Mouse (Mus musculus): ENCODE measurements at regions not wholly inside any gene's neighbourhood (a gene's known extent, or its start where the extent isn't known, plus 50 kb on each side); places are given as distances from the start of the nearest gene placed in this dataset.
A peak's percentile ranks its signal among the peaks of the same experiment; 100 is the strongest.

DNA sequence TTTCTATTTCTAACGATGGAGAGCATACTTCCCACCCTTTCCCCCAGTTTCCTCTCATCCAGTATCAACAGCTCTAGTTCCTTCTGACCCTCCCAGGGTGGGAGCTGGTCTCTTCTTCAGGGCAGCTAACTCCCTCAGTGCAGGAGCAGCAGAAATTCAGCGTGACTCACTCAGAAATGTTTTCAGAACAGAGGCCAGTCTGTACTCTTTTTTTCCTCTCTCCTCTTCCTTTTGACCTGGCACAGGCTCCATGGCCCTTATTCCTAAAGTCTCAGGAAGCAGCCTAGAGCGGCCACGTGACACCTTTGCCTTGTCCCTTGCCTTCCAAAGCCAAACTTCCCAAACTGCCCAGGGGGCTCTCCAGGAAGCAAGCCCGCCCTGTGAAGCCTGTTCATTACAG lies 55.4 kb downstream of the Pja1 start:
- DNase-seq (ENCODE audit: low read depth), result peak; percentile 46

DNA sequence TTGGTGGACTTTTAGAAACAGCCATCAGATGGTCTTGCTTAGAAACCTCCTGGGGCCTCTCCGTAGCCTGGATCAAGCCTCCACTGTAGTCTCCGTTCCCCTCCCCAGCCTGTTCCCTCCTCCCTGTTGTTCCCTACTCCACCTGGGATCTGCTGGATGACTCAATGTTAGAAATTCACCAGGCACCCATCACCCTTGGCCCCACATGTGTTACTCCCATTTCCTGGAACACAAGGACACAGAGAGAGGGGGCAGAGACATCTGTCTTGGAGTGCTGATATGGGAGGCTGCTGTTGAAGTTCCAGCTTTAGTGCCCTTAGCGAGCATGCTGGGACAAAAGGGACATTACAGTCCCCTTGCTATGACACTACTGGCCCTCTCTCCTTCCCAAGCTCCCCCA lies 60.1 kb downstream of the Pja1 start:
- no peak for DNase-seq (ENCODE audit: low read depth)

- no peak for DNase-seq (ENCODE audit: low read depth)
Measured at GRCm38 (mm10) chrX:99409858-99410257, 61.2 kb downstream of the Pja1 start.

DNA sequence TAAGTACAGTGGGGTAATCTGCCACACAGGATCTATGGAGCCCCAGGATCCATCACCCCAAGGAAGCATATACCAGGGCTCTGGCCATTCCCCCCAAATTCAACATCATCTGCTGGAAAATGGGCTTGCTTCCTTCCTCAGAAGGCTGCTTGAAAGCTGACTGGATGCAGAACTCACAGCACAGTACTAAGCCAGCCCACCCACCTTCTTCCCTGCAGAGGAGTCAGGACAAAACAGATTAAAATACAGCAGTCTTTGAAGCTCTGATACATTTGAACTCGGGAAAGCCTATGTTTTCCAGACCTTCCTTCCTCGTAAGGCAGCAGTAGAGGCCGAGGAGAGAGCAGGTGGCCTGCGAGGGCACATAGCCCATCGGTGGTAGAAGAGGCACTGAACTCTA lies 61.7 kb downstream of the Pja1 start:
- no peak for DNase-seq (ENCODE audit: low read depth)

- DNase-seq (ENCODE audit: low read depth), result no peak
Measured at GRCm38 (mm10) chrX:99408804-99409203, 62.3 kb downstream of the Pja1 start.

DNA sequence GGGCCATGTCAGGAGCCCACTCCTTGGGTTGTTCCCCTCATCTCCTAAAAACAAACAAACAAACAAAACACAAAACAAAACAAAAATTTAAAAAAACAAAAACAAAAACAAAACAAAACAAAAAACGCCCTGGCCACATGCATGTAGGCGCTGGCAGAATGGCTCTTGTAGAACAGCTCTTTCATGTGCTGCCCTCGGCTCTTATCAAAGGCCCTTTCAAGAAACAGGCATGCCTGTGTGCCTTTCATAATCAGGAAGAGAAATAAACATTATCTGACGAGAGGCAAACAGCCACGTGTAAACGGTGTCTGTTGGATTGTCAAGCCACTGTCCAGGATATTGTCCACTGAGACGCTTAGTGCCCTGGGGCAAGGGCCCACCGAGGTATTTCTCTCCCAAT lies 65.2 kb downstream of the Pja1 start:
- DNase-seq (ENCODE audit: low read depth), result no peak

DNA sequence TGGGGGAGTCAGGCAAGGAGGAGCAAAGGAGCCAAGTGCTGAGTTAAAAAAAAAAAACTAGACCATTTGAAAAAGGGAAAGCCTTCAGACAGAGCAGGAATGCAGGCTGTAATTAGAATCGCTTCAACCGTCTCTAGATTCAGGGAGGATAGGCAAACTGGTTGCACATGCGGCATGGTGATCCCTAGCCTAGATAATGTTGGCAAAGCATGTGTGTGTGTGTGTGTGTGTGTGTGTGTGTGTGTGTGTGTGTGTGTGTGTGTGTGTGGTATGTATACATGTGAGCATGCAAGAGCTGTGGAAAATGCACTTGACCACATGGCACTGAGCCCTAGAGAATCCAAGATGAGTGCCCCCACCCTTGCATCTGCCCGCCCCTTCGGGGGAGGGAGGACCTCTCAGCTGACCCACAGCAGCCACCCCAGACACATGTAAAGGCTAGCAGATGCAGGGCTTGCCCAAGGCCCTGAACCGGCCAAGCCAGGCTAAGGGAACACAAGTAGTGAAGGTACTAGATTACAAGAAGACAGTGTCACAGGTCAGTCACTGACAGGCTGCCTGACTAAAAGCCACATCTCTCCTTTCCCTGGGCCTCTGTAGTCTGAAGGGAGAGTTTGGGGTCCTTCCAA lies 67.4 kb downstream of the Pja1 start:
- no peak for DNase-seq (ENCODE audit: low read depth)

DNA sequence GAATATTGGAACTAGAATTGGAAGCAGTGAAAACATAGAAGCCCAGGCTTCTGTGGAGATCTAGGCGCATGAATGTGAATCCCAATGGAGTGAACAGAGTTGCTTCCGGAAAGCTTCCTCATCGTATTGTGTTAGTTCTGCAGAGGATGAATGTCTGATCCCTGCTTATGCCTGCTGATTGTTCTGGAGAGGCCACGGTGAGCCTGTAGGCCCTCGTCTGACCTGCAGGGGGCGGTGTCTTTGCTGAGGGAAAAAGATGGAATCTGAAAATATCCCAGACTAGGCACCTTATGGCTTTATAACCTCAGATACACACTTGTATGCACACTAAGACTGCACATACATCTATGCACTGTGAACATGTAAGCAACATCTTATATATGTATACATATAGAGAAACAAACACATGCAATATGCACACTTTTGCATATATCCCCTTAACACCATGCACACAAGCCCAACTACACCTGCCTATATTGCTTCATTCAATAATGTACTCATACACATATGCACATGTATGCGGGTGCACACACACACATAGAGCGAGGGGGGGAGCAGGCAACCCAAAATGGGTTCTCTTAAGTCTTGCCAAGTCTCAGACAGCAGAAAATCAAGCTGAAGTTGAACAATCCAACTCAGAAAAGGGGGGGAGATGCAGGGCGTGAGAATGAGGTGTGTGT lies 68.1 kb downstream of the Pja1 start:
- DNase-seq (ENCODE audit: low read depth), result no peak

GRCm38 (mm10) chrX:99397344-99397743 lies 73.7 kb downstream of the Pja1 start:
- no peak for DNase-seq (ENCODE audit: low read depth)

- DNase-seq (ENCODE audit: low read depth), result peak; percentile 36
Measured at GRCm38 (mm10) chrX:99396180-99396579, 74.9 kb downstream of the Pja1 start.

DNA sequence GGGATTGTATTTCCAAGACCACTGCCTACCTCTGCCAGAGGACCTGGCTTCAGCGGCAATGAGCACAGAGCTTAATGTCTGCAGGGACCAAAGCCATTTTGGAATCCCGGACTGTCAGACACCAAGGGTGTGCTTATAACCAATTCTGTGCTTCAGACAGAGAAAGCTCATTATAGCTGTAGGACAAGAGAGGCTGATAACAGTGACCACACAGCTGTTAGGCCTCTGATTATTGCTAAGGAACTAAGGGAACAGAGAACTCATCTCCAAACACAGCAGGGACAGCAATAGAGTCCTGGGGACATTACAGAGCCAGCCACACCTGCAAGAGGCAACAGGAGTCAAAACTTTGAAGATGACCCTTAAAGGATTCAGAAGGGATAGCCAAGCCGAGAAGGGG lies 76.0 kb downstream of the Pja1 start:
- DNase-seq (ENCODE audit: low read depth), result no peak

DNA sequence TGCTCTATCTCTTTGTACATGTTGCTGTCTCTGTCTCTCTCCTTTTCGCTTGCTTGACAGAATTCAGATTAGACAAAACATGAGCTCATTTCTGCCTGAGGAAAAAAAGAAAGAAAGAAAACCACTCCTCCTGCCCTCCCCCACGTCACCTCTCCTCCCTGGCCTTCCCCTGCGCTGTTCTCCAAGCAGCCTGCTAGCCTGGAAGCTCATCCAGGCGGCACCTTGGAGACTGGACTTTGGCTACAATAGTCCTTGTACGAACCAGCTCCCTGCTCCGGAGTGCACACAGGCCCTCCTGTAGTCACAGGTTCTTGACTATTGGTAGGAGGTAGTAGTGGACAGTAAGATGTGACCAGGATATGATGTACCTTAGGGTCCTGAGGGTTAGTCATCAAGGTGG lies 79.4 kb downstream of the Pja1 start:
- DNase-seq (ENCODE audit: low read depth), result no peak

DNA sequence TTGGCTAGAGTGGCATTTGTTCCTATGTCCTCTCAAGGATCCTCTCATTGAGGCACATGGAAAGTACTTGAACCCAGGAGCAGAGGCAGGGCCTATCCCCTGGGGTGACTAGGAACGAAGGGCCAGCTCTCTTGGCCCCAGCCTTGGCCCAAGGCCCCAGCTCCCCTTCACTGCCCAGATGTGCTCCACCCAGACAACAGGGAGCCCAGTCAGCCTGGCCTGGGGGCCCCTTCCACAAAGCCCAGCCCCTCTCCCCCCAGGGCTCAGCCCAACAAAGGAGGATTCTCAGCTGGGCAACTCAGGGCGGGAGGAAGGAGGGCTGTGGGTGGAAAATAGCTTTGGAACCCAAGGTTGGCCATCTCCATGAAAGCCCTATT lies 80.6 kb downstream of the Pja1 start:
- no peak for DNase-seq (ENCODE audit: low read depth)

DNA sequence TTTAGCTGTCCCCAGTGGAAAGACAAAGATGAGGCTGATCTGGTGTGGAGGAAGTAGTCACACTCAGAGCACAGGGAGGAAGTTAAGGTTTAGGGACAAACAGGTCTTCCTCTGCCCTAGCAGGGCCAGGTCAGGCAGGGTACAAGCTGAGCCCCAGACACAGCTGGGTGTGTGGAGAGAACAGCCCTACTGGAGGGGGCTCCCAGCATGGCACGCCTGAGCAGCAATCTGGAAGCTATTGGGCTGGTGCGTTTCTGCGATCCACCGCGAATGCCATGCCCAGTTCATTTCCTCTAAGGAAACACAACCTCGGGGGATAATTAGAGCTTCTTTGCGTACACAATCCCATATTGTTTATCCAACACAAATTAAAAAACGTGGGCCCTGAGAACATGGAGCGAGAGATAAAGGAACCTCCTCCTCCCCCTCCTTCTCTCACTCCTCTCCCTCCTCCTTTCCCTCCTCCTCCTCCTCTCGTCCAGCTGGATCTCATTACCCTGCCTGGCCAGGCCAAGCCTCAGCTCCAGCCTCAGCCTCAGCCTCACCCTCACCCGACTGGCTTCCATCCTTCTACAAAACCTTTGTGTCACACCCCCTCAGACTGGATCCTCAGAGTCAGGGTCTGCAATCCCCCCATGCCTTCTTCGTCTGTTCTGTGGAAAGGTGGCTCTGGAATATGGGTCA lies 81.2 kb downstream of the Pja1 start:
- no peak for DNase-seq (ENCODE audit: low read depth)

GRCm38 (mm10) chrX:99370711-99371110 lies 100.4 kb downstream of the Pja1 start:
- no peak for DNase-seq (ENCODE audit: low read depth)

- no peak for DNase-seq (ENCODE audit: low read depth)
Measured at GRCm38 (mm10) chrX:99369258-99369900, 101.7 kb downstream of the Pja1 start.

- peak; percentile 32 for DNase-seq (ENCODE audit: low read depth)
Measured at GRCm38 (mm10) chrX:99364072-99364471, 107.0 kb downstream of the Pja1 start.

DNA sequence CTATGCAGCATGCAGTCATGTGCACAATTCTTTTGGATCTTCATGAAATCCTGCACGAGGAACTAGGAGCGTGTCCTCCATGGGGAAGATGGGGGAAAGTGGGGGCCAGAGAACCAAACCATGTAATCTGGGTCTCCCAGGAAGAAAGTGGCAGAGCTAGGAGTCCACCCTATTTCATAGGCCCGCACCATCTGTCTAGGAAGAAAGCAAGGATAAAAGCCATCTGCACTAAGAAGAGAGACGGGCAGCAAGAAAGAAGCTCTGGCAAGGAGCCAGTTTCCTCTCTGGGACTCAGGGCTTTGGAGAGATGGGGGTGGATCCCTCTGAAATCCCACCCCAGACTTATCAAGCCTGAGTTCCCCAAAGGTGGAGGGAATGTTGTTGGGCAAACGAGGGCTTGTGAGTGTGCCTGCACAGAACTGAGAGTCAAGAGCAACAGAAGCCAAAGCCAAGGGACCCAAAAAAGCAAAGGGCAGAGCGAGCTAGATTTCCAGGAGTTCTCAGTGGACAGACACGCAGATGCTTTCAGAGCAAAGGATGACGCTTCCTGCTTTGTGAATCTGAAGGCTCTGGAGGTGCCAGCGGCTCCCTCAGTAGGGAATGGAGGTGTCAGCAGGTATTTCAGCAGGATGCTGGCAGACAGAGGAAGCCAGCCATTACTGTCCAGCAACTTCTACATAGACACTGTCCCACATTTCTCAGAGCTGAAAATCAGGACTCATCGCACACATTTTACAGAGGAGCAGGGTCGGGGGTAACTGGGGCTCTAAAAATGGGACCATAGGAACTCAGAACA lies 110.8 kb downstream of the Pja1 start:
- no peak for DNase-seq (ENCODE audit: low read depth)

DNA sequence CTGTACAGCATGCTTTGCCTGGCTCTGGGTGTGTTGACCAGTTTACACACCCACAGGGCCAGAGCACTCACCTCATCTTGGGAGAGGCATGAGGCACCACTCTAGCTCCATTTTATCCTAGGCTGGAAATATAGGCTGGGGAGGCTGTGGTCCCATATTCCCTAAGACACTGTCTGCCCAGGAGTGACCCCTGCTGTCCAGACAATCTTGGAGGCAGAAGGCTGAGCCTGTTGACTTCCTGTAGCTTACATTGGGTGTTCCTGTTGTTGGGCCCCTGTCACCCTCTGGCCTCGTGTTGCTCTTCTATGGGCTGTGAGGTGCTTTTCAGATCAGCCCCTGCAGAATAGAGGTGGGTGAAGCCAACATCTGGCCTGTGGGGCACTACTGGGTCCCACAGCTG lies 112.3 kb downstream of the Pja1 start:
- no peak for DNase-seq (ENCODE audit: low read depth)

DNA sequence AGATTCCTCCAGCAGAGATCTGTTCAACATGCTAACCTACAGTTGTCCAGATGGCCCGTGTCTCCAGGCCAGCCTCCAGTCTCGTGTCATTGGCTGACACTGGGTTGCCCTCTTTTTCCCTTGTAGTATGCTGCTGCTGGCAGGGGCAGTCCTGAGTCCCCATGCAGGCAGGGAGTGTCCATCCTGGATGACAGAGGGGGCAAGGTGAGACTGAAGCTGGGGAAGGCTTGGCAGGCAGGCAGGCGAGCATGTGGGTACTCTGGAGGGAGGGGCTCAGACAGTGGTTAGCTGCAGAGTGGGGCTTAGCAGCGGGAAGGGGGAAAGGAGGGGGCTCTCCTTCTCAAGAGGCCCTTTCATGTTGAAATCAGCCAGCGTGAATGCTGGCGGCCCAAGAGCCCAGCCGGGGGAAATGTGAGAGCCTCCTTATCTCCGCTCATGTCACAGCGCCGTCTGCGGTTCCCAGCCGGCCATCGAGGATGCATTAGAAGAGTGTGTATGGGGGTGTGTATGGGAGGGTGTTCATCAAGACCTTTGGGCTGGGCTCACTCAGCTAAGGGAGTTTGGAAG lies 112.9 kb downstream of the Pja1 start:
- no peak for DNase-seq (ENCODE audit: low read depth)

DNA sequence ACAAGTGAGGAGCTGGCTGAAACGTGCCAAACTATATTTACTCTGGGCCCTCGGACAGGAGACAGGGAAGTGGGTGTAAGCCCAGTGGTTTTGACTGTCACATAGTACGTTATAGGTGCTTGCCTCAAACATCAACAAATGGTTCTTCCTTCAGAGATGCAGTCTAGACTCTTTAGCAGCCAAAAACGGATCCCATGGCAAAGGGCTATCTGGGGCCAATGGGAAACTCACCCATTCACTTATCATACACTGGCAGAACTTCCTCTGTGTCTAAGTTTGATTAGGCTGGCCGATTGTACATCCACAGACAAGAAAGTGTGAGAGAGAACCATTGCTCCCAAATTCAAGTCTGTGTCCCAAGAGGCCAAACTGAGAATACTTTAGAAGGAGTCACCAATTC lies 115.9 kb downstream of the Pja1 start:
- DNase-seq (ENCODE audit: low read depth), result no peak

GRCm38 (mm10) chrX:99350233-99350632 lies 120.8 kb downstream of the Pja1 start:
- no peak for DNase-seq (ENCODE audit: low read depth)

Measured in fibroblast of lung, adult 2 months (primary cell).